Mouse (Mus musculus): ENCODE measurements around the gene Spsb4. TPM values are rescaled to one million over a fixed set of nuclear protein-coding genes. Genes with fewer than 3 reads are reported as not detected.

Gene Spsb4
- total and polyA plus RNA-seq, 2 experiments from 2014 or later: 36.2 to 67.1 TPM

GRCm38 (mm10) chr9:96893582-96893981, 125.1 kb downstream of the Spsb4 start:
- H3K9me3 ChIP-seq (ENCODE audit: low read length): no peaks in the 10 kb centered on the region
- H3K4me2 ChIP-seq (ENCODE audit: low read depth, low read length): no peak overlapping the region
- ATAC-seq: no peak
- DNase-seq (ENCODE audit: low spot score): no peak
- 42% methylated on average over 5 of the region's 5 CpGs for WGBS
- H3K9ac ChIP-seq (replicated peaks; ENCODE audit: low read length): no peak overlapping the region
- no peak for TF ChIP-seq CTCF (IDR thresholded peaks at IDR 0.05; ENCODE audit: low read depth)
- no peak overlapping the region for H3K27ac ChIP-seq
- H3K4me1 ChIP-seq (ENCODE audit: insufficient read depth, low read length): peaks cover 3% of the 10 kb centered on the region; the same call in 1 of the 2 replicates
- no peaks in the 10 kb centered on the region for H3K36me3 ChIP-seq (ENCODE audit: insufficient read depth, low read length)
- H3K27me3 ChIP-seq (ENCODE audit: insufficient read depth, low read length): no peaks in the 10 kb centered on the region
- H3K4me3 ChIP-seq (ENCODE audit: low read length): no peak overlapping the region

Other genes starting within 250 kb of the Spsb4 start
- gene Pxylp1, start 126.2 kb downstream of the Spsb4 start, total RNA-seq (2014; rRNA removed): 24.1 and 28.9 TPM in 2 replicates
- 23.2 and 23.4 TPM in 2 replicates for gene Pxylp1, start 126.2 kb downstream of the Spsb4 start, polyA plus RNA-seq (2015; fragmentation: Nextera tagmentation; extraction: Ambion mirVana)
- gene Slc25a36, start 92.3 kb upstream of the Spsb4 start, total RNA-seq (2014; rRNA removed): 97.3 and 97.4 TPM in 2 replicates
- gene Slc25a36, start 92.3 kb upstream of the Spsb4 start, polyA plus RNA-seq (2015; fragmentation: Nextera tagmentation; extraction: Ambion mirVana): 68.8 and 74.9 TPM in 2 replicates

Data from hindbrain, postnatal 0 days (tissue).